Comparison of ENCODE assay signal across 13 mouse cellular contexts in genomic region chr5:38588924-38589323, GRCm38 (mm10). TPM values are rescaled to one million over a fixed set of nuclear protein-coding genes. Genes with fewer than 3 reads are reported as not detected.
DNase-seq lines count a peak whose midpoint lies in the region; ATAC-seq lines count a peak whose summit lies in the region.
"Had no signal": no experiment of that assay in that cellular context is flagged by ENCODE, and none has a peak within 500 bp of the region (broad histone marks: within the 10 kb centered on the region; RNA-seq: fewer than 3 reads in every experiment).

No protein-coding gene starts in this region.

- ATAC-seq in frontal cortex, adult (ENCODE audit: low TSS enrichment): 0 out of 2 replicates have a peak, but pooled peaks have one; percentile 23
- ATAC-seq in hematopoietic stem cell, adult 5-6 weeks (replicated peaks in 1 of 2; ENCODE audit: insufficient read depth in 1 of 2, low FRiP score in 2 of 2, low TSS enrichment in 1 of 2, low read depth in 1 of 2, poor library complexity in 2 of 2, severe bottlenecking in 2 of 2): peak; percentile 91 to 95

- no peak for DNase-seq in frontal cortex, postnatal 14 days (ENCODE audit: low spot score in 2 of 2)
- peak; percentile 59 to 78 for DNase-seq in urinary bladder, adult 18-20 months (ENCODE audit: low spot score in 2 of 2)
- no peak for DNase-seq in urinary bladder, adult 2 months (ENCODE audit: low spot score)
- DNase-seq in urinary bladder, postnatal 36 days (ENCODE audit: low spot score in 2 of 2): peak; percentile 75
- no peak for DNase-seq in heart, adult 11 months
- DNase-seq in heart, postnatal 36 days: no peak
- DNase-seq: adrenal gland, postnatal 10 days; cerebellum, postnatal 25 days; heart, adult 2 months; layer of hippocampus, adult 9-11 months; right cerebral cortex, postnatal 4 days had no signal

- intact Hi-C loops in heart, postnatal 36 days (cut with DNase I): no loop called here

RNA-seq across cellular contexts. Expression of gene Wdr1, which starts 25.9 kb away (rescaled TPM):
- 279 and 284 TPM in 2 replicates for polyA plus RNA-seq in urinary bladder, adult 2 months (2012; rRNA removed)
- total RNA-seq in hematopoietic stem cell, adult 5-6 weeks (2017): 175 and 185 TPM in 2 replicates
- total RNA-seq in heart, postnatal 36 days (2021): 100 to 1,000 TPM; 111 to 113 TPM

Comparison
In these comparisons a context has a peak if more than half of its experiments do, and no peak if none do; other contexts are left out.
1. DNase-seq: peak in urinary bladder, adult 18-20 months (2 of 2) and urinary bladder, postnatal 36 days (2 of 2); none in frontal cortex, postnatal 14 days (0 of 2), urinary bladder, adult 2 months (single experiment), heart, adult 11 months (single experiment) and heart, postnatal 36 days (0 of 2).